Mouse (Mus musculus) cortical plate, adult 2 months (tissue): ENCODE results near the gene Hebp1.

Source experiments
- CTCF ChIP-seq: fragments of 200-500 bp; IDR thresholded peaks from 2 replicates; pipeline ENCODE4 v1.5.1; 2011; ENCODE audit warnings: mild to moderate bottlenecking, control low read depth, low read length; ENCODE audit not compliant: insufficient read depth; ENCODE audit errors: extremely low read depth
- POLR2A ChIP-seq: fragments of 200-500 bp; IDR thresholded peaks from 2 replicates; pipeline ENCODE4 v1.6.1; 2011; ENCODE audit warnings: mild to moderate bottlenecking, low read length, control low read depth; ENCODE audit not compliant: insufficient read depth; ENCODE audit errors: extremely low read depth

DNA sequence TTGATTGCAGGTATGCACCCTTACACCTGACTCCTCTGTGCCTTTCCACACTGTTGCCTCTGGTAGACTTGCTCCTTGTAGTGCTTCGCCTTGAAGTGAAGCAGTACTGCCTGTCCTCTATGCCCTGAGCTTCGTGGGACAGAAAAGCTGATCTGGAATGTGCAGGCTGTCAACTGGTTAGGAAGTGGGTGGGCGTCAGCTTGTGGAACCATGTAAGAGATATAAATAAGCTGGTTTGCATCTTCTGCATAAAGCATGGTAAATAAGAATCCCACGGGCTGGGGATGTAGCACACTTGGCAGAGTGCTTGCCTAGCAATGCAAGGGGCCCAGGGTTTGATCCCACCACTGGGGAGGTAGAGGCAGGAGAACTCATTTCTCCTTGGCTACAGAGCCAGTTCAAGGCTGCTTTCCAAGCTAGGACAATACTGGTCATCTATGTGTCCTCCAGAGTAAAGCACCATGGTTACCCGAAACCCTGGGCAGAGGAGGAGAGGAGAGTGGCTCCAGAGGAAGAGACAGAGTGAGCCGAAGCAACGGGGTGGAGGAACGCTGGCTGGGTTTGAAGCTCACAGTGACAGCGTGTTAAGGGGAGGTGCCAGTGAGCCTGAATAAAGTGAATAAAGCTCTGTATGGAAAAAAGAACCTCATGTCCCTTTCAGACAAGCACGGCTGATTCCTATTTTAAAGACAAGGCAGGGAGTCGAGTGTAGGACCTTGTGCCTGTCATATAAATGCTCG lies 34.8 kb upstream of the Hebp1 start:
- TF ChIP-seq POLR2A (no peak), CTCF (no peak)
